Mouse (Mus musculus) small intestine, adult 2 months (tissue): ENCODE results near the gene Hamp2. TPM values are rescaled to one million over a fixed set of nuclear protein-coding genes. Genes with fewer than 3 reads are reported as not detected.
"Not testable (repeated sequence)": the region's sequence is repeated elsewhere in the genome, so short reads cannot be mapped to it uniquely, and the experiment has no call there.

Experiments
- H3K27ac ChIP-seq: fragments of 200-500 bp; 2 replicates; pipeline ENCODE4 v1.5.1; 2012; ENCODE audit warnings: low read depth, low read length, control low read depth, inconsistent platforms; ENCODE audit not compliant: insufficient read depth
- H3K27me3 ChIP-seq: fragments of 200-500 bp; 2 replicates; pipeline ENCODE4 v1.6.1; 2012; ENCODE audit warnings: mild to moderate bottlenecking, moderate library complexity, low read length, inconsistent platforms; ENCODE audit not compliant: control insufficient read depth, insufficient read depth
- H3K36me3 ChIP-seq: fragments of 200-500 bp; 2 replicates; pipeline ENCODE4 v1.6.1; 2012; ENCODE audit warnings: mild to moderate bottlenecking, low read length, control low read depth, inconsistent platforms; ENCODE audit not compliant: control insufficient read depth, insufficient read depth
- H3K4me1 ChIP-seq: fragments of 200-500 bp; 2 replicates; pipeline ENCODE4 v1.6.1; 2012; ENCODE audit warnings: low read length, inconsistent platforms, mixed read lengths; ENCODE audit not compliant: control insufficient read depth, insufficient read depth, insufficient read length
- H3K4me3 ChIP-seq: fragments of 200-500 bp; 2 replicates; pipeline ENCODE4 v1.5.1; 2012; ENCODE audit warnings: low read depth, mild to moderate bottlenecking, control low read depth, inconsistent platforms, low read length, moderate library complexity
- CTCF ChIP-seq: fragments of 200-500 bp; IDR thresholded peaks from 2 replicates; pipeline ENCODE4 v1.5.1; 2012; ENCODE audit warnings: low read depth, mild to moderate bottlenecking, control low read depth, inconsistent platforms, low read length, moderate library complexity, mixed read lengths; ENCODE audit not compliant: insufficient replicate concordance, insufficient read length; ENCODE audit errors: extremely low read depth
- POLR2A ChIP-seq: fragments of 200-500 bp; IDR thresholded peaks from 2 replicates; pipeline ENCODE4 v1.6.1; 2012; ENCODE audit warnings: low read depth, mild to moderate bottlenecking, control low read depth, inconsistent platforms, low read length, moderate library complexity
- WGBS: fragments of 180-500 bp; shearing (Covaris S2); methylation state at CpG from one replicate; pipeline ENCODE4 v1.1.7; 2018; 5-methylcytosine and 5-hydroxymethylcytosine counted together
- polyA plus RNA-seq: library from polyadenylated mRNA; depleted of rRNA; stranded (reverse); fragments of >200 nt; gene quantifications from 2 replicates; pipeline ENCODE4 v1.2.3, GENCODE M21; 2012

The Hamp2 gene
- polyA plus RNA-seq, 1 experiment = 0.76 TPM

- no peaks in the 10 kb centered on the region for H3K27me3 ChIP-seq
- H3K36me3 ChIP-seq = peaks cover 47% of the 10 kb centered on the region
- TF ChIP-seq POLR2A = no peak
- no peak for TF ChIP-seq CTCF
- 92% methylated on average over 16 of the region's 16 CpGs for WGBS
- no peaks in the 10 kb centered on the region; the same call in 1 of the 2 replicates for H3K4me1 ChIP-seq
- H3K27ac ChIP-seq = no peak overlapping the region
- H3K4me3 ChIP-seq = no peak overlapping the region
Measured at GRCm38 (mm10) chr7:30952441-30953265, 28.2 kb upstream of the Hamp2 start.

DNA sequence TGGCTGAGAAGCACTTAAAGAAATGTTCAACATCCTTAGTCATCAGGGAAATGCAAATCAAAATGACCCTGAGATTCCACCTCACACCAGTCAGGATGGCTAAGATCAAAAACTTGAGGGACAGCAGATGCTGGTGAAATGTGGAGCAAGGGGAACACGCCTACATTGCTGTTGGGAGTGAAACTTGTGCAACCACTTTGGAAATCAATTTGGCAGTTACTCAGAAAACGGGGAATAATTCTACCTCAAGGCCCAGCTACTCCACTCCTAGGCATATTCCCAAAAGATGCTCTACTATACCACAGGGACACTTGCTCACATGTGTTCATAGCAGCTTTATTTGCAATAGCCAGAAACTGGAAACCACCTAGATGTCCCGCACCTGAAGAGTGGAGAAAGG is 25.4 kb upstream of the Hamp2 start:
- H3K27me3 ChIP-seq, H3K4me1 ChIP-seq, H3K27ac ChIP-seq, H3K4me3 ChIP-seq: not testable (repeated sequence)
- H3K36me3 ChIP-seq = peaks cover 55% of the 10 kb centered on the region
- 75% methylated on average over 3 of the region's 3 CpGs for WGBS

- WGBS = 91% methylated on average over 7 of the region's 7 CpGs
Measured at GRCm38 (mm10) chr7:30945876-30946275, 21.4 kb upstream of the Hamp2 start.

DNA sequence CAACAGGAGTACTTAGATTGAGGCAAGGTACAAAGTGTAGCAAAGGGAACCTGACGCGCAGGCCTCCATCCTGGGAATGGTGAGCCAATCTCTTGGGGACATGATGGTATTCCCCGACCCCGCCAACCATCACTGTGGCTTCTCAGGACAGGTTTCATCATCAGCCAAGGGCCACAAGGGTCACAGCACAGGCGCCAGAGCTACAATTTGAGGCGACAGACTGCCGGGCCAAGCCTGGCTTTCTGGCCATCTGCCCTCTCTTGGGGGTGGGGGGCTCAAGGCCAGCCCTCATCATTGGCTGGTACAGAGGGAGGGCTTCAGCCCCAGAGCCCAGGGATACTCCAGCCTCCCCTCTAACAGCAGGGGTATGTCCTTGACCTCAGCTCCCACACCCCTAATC is 21.0 kb upstream of the Hamp2 start:
- not testable (repeated sequence) for H3K4me3 ChIP-seq, H3K27me3 ChIP-seq, H3K27ac ChIP-seq, H3K4me1 ChIP-seq
- H3K36me3 ChIP-seq = peaks cover 21% of the 10 kb centered on the region
- WGBS = 89% methylated on average over 7 of the region's 7 CpGs

More at GRCm38 (mm10) chr7:30945876-30946275, 21.4 kb upstream of the Hamp2 start:
- TF ChIP-seq POLR2A = no peak
- TF ChIP-seq CTCF = no peak
- Histone ChIP-seq H3K27ac (no peak overlapping the region), H3K4me3 (no peak overlapping the region), H3K4me1 (no peaks in the 10 kb centered on the region), H3K27me3 (no peaks in the 10 kb centered on the region), H3K36me3 (peaks cover 22% of the 10 kb centered on the region)

DNA sequence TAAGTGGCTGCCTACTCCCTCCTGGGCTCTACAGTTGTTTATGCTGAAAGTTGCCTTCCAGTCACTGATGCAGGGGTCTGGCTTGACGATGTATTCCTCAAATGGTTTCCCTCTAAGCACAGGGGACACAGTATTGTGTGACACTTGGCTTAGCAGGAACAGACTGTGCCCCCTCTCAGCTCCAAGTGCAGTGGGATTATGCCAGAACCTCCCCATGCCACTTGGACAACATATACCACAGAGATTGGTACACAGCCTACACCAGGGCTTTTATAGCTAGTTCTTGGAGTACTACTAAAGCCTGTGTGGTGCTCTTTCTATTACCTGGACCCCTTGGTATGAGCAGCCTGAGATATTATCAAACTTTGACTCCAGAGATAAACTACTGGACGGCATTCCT is 20.2 kb upstream of the Hamp2 start:
- H3K36me3 ChIP-seq = peaks cover 19% of the 10 kb centered on the region
- not testable (repeated sequence) for H3K27ac ChIP-seq, H3K27me3 ChIP-seq, H3K4me3 ChIP-seq, H3K4me1 ChIP-seq
- 48% methylated on average over 2 of the region's 2 CpGs for WGBS

DNA sequence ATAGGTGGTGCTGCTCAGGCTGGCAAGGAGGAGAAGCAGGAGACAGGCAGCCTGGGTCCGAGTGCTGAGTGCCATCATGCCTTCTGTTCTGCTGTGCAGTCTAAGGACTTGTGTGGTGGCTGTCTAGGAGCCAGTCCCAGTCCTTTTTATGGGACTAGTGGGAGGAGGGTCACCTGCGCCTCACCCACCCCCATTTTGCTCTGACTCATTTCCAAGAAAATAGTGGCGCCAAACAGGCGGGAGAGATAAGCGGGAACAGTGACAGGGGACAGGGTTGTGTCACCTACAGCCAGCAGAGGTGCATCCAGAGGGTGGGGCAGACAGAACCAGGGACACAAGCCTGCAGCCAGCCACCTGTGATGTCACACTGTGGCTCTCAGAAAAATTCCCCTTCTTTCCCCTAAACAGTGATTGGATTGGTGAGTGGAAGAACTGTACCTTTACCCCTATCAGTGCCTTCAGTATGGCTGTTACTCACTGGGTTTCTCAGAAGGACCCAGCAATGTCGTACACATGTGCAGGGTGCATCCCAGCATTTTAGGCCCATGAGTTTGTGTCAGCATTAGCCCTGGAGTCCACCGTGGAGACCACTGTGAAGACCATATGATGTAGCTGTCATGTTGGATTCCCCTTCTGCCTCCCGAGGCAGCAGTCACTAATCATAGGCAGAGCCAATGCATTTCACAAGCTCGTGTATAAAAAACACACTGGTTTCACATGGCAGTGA is 19.6 kb upstream of the Hamp2 start, which contains the start of gene Hamp:
Gene Hamp (minus strand): TSS at position 124 of the 727 bp plus-strand sequence.
- Histone ChIP-seq H3K36me3 (peaks cover 14% of the 10 kb centered on the region), H3K27me3 (no peaks in the 10 kb centered on the region), H3K4me3 (no peak within 1 kb of the TSS), H3K4me1 (no peaks in the 10 kb centered on the region), H3K27ac (no peak within 1 kb of the TSS)
- 45% methylated on average over 9 of the region's 9 CpGs for WGBS
- no peak for TF ChIP-seq CTCF
- TF ChIP-seq POLR2A = no peak

DNA sequence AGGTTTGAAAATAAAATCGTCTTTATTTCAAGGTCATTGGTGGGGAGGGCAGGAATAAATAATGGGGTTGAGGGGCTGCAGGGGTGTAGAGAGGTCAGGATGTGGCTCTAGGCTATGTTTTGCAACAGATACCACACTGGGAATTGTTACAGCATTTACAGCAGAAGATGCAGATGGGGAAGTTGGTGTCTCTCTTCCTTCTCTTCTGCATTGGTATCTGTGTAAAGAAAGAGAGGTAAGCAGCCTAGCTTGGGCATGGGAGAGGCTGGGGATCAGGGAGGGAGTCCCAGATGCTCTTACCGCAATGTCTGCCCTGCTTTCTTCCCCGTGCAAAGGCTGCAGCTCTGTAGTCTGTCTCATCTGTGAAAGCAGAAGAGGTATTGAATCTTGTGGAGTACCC is 17.9 kb upstream of the Hamp2 start:
- not testable (repeated sequence) for H3K27me3 ChIP-seq, H3K27ac ChIP-seq, H3K4me1 ChIP-seq, H3K36me3 ChIP-seq, H3K4me3 ChIP-seq
- WGBS = 52% methylated on average over 3 of the region's 3 CpGs

- H3K4me1 ChIP-seq, H3K4me3 ChIP-seq, H3K27ac ChIP-seq, H3K36me3 ChIP-seq, H3K27me3 ChIP-seq: not testable (repeated sequence)
- 88% methylated on average over 1 of the region's 1 CpGs for WGBS
Measured at GRCm38 (mm10) chr7:30940070-30940469, 15.6 kb upstream of the Hamp2 start.

DNA sequence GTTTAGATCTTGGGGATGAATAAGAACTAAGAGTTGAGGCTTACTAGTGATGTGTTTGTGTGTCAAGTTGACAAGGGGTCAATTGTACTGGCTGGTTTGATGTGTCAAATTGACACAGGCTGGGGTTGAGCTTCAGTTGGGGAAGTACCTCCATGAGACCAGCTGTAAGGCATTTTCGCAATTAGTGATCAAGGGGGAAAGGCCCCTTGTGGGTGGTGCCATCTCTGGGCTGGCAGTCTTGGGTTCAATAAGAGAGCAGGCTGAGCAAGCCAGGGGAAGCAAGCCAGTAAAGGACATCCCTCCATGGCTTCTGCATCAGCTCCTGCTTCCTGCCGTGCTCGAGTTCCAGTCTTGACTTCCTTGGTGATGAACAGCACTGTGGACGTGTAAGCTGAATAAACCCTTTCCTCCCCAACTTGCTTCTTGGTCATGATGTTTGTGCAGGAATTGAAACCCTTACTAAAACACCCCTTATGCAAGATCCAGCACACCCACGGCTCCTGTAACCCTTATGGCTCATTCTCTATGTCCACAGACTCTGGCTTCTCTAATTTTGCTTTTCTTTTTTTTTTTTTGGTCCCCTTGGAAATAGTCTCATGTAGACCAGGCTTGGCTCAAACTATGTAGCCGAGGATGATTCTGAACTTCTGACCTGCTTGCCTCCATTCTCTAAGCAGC is 11.1 kb upstream of the Hamp2 start:
- not testable (repeated sequence) for H3K4me1 ChIP-seq, H3K27ac ChIP-seq, H3K36me3 ChIP-seq, H3K27me3 ChIP-seq, H3K4me3 ChIP-seq
- WGBS = 69% methylated on average over 6 of the region's 6 CpGs
